In genomic region chr10:24235426-24236283, GRCm38 (mm10) we compare ENCODE assay signal across 11 mouse cellular contexts. TPM values are rescaled to one million over a fixed set of nuclear protein-coding genes. Genes with fewer than 3 reads are reported as not detected.
DNase-seq lines count a peak whose midpoint lies in the region; ATAC-seq lines count a peak whose summit lies in the region.
"Had no signal": no experiment of that assay in that cellular context is flagged by ENCODE, and none has a peak within 500 bp of the region (broad histone marks: within the 10 kb centered on the region; RNA-seq: fewer than 3 reads in every experiment).

No protein-coding gene starts in this region.

- no peak overlapping the region for H3K9ac ChIP-seq in forebrain, embryonic 11.5 days (ENCODE audit: low read length)
- H3K9ac ChIP-seq in limb, embryonic 15.5 days = no peak overlapping the region

- peak overlapping the region; percentile 11; the same call in 1 of the 2 replicates for H3K4me2 ChIP-seq in forebrain, embryonic 11.5 days (ENCODE audit: low read depth, low read length, severe bottlenecking)
- peak overlapping the region; percentile 19; the same call in 1 of the 2 replicates for H3K4me2 ChIP-seq in limb, embryonic 15.5 days

- ATAC-seq in forebrain, embryonic 11.5 days (replicated peaks; ENCODE audit: low FRiP score) = no peak
- no peak for ATAC-seq in limb, embryonic 15.5 days (ENCODE audit: insufficient number of reproducible peaks, low FRiP score, low TSS enrichment, low read depth)

- no peak overlapping the region for H3K4me3 ChIP-seq in forebrain, embryonic 11.5 days (ENCODE audit: low read depth, low read length)
- no peak overlapping the region for H3K4me3 ChIP-seq in forebrain, embryonic 10.5 days
- peak overlapping the region; percentile 6; the same call in 1 of the 2 replicates for H3K4me3 ChIP-seq in limb, embryonic 15.5 days

- no peaks in the 10 kb centered on the region for H3K36me3 ChIP-seq in forebrain, embryonic 11.5 days (ENCODE audit: control insufficient read depth, insufficient read depth, low read length)
- no peaks in the 10 kb centered on the region for H3K36me3 ChIP-seq in forebrain, embryonic 10.5 days (replicated peaks)
- H3K36me3 ChIP-seq in limb, embryonic 15.5 days = no peaks in the 10 kb centered on the region

- no peaks in the 10 kb centered on the region for H3K27me3 ChIP-seq in forebrain, embryonic 11.5 days (ENCODE audit: control insufficient read depth, insufficient read depth, low read length)
- H3K27me3 ChIP-seq in forebrain, embryonic 10.5 days (ENCODE audit: poor library complexity, severe bottlenecking) = no peaks in the 10 kb centered on the region
- H3K27me3 ChIP-seq in limb, embryonic 15.5 days = no peaks in the 10 kb centered on the region

- no peak for DNase-seq in forebrain, embryonic 11.5 days (ENCODE audit: low spot score)
- no peak for DNase-seq in forebrain, embryonic 10.5 days (ENCODE audit: extremely low spot score, low spot score)
- peak; percentile 13 for DNase-seq in thymus, postnatal 4 days
- no peak for DNase-seq in thymus, postnatal 10 days (ENCODE audit: low spot score in 2 of 2)
- DNase-seq in telencephalon, adult 2 months (ENCODE audit: low read depth, low spot score) = peak; percentile 38
- DNase-seq in spleen, adult 18-20 months = no peak
- no peak for DNase-seq in lung, adult 18-20 months
- DNase-seq: embryo, embryonic 11 days; kidney, adult 8-10 months; lung, postnatal 36 days had no signal

- WGBS in forebrain, embryonic 11.5 days = 50% methylated on average over 23 of the region's 23 CpGs
- WGBS in forebrain, embryonic 10.5 days = 73% methylated on average over 23 of the region's 23 CpGs
- WGBS in limb, embryonic 15.5 days = 30% methylated on average over 23 of the region's 23 CpGs

- H3K4me1 ChIP-seq in forebrain, embryonic 11.5 days (replicated peaks; ENCODE audit: control insufficient read depth, insufficient read depth, low read length) = peaks cover 6% of the 10 kb centered on the region; the same call in 1 of the 2 replicates
- peaks cover 15% of the 10 kb centered on the region for H3K4me1 ChIP-seq in forebrain, embryonic 10.5 days
- peaks cover 13% of the 10 kb centered on the region for H3K4me1 ChIP-seq in limb, embryonic 15.5 days

- no peak overlapping the region for H3K27ac ChIP-seq in forebrain, embryonic 11.5 days (ENCODE audit: low read depth, low read length)
- H3K27ac ChIP-seq in forebrain, embryonic 10.5 days = no peak overlapping the region
- H3K27ac ChIP-seq in limb, embryonic 15.5 days = no peak overlapping the region

- no peaks in the 10 kb centered on the region for H3K9me3 ChIP-seq in forebrain, embryonic 11.5 days (ENCODE audit: control insufficient read depth, low read length)
- no peaks in the 10 kb centered on the region for H3K9me3 ChIP-seq in forebrain, embryonic 10.5 days
- H3K9me3 ChIP-seq in limb, embryonic 15.5 days = no peaks in the 10 kb centered on the region

RNA-seq across cellular contexts. Expression of gene Moxd1, which starts 12.3 kb away (rescaled TPM):
- 2.6 and 2.9 TPM in 2 replicates for polyA plus RNA-seq in forebrain, embryonic 11.5 days (2014; fragmentation: Nextera tagmentation; extraction: Ambion mirVana)
- 3.9 and 5.1 TPM in 2 replicates for polyA plus RNA-seq in forebrain, embryonic 10.5 days (2016; fragmentation: Nextera tagmentation; extraction: Ambion mirVana)
- polyA plus RNA-seq in limb, embryonic 15.5 days (2015; fragmentation: Nextera tagmentation; extraction: Ambion mirVana) = 18.2 and 19.2 TPM in 2 replicates

Comparison
In these comparisons a context has a peak if more than half of its experiments do, and no peak if none do; other contexts are left out.
1. DNase-seq: peak in thymus, postnatal 4 days (single experiment) and telencephalon, adult 2 months (single experiment); none in forebrain, embryonic 11.5 days (single experiment), forebrain, embryonic 10.5 days (single experiment), thymus, postnatal 10 days (0 of 2), spleen, adult 18-20 months (0 of 2) and lung, adult 18-20 months (0 of 2).